In the genomic region with DNA sequence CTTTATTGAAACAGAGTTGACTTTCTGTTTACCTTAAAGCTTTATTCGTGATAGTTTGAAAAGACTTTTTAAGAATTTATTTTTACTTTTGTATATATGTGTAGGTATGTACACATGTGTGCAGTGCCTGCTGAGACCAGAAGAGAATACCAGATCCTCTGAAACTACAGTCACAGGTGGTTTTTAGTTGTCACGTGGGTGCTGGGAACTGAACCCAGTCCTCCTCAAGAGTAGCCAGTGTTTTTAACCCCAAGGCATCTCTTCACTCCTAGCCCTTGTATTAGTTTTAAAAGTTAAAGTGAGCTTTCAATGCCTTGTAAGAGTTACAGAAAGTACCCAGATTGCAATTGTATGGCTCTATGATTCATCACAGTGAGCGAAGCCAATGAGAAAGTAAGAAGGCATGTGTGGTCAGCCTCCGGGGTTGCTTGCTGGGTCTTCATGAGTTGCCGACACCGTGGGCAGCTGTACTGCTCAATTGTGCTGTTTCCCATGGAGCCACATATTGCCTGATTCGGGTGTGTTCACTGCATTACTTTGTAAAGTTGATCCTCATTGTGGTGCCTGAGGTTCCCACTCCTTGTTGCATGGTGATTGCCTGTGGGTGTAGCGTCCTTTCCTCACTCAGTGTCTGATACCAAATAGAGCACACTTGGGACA, we compare ENCODE assay signal across 15 mouse cellular contexts.
"Had no signal": no experiment of that assay in that cellular context is flagged by ENCODE, and none has a peak within 500 bp of the region (broad histone marks: within the 10 kb centered on the region; RNA-seq: fewer than 3 reads in every experiment).

No protein-coding gene starts in this region.

- H3K27ac ChIP-seq: limb, embryonic 12.5 days; liver, embryonic 13.5 days; lung, embryonic 15.5 days; midbrain, embryonic 10.5 days; neural tube, embryonic 12.5 days had no signal

- H3K9ac ChIP-seq: limb, embryonic 12.5 days; liver, embryonic 13.5 days; liver, postnatal 0 days; lung, embryonic 15.5 days; neural tube, embryonic 12.5 days had no signal

- ATAC-seq: liver, postnatal 0 days had no signal

- H3K4me3 ChIP-seq: limb, embryonic 12.5 days; liver, embryonic 13.5 days; lung, embryonic 15.5 days; midbrain, embryonic 10.5 days; neural tube, embryonic 12.5 days had no signal

- DNase-seq: kidney, adult 8-10 months; kidney, postnatal 25 days; layer of hippocampus, adult 9-11 months; layer of hippocampus, postnatal 36 days; liver; liver, embryonic 13.5 days; liver, postnatal 0 days; lung, postnatal 14 days; midbrain, embryonic 14.5 days; thymus, adult 2 months; thymus, postnatal 25 days had no signal

- H3K27me3 ChIP-seq: limb, embryonic 12.5 days; liver, embryonic 13.5 days; lung, embryonic 15.5 days; neural tube, embryonic 12.5 days had no signal

- H3K36me3 ChIP-seq: lung, embryonic 15.5 days had no signal
